Mouse (Mus musculus) cerebellum, adult 11-12 months (tissue): Measurements from ENCODE around the gene Pfn1.

Source experiments
- DNase-seq: peaks from one replicate; pipeline ENCODE4 v3.0.0; 2022

Pfn1 gene

DNA sequence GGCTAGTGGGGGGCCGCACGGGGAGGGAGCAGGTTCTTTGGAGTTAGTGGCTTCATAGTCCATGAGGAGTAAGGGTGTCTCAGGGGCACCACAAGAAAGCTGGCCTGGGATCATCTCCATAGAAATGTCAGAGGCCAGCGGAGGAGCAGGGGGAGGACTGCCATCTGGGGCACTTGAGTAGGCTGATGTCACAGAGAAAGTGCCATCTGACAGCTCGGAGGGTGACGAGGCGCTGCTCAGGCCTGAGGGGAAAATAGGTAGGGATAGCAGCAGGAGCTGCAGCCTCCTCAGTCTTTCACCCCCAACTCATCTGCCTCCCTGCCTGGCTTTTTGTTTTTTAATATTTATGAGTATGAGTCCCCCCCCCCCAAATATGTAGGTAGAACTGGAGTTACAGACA, 19.6 kb upstream of the Pfn1 start:
- no peak for DNase-seq

DNA sequence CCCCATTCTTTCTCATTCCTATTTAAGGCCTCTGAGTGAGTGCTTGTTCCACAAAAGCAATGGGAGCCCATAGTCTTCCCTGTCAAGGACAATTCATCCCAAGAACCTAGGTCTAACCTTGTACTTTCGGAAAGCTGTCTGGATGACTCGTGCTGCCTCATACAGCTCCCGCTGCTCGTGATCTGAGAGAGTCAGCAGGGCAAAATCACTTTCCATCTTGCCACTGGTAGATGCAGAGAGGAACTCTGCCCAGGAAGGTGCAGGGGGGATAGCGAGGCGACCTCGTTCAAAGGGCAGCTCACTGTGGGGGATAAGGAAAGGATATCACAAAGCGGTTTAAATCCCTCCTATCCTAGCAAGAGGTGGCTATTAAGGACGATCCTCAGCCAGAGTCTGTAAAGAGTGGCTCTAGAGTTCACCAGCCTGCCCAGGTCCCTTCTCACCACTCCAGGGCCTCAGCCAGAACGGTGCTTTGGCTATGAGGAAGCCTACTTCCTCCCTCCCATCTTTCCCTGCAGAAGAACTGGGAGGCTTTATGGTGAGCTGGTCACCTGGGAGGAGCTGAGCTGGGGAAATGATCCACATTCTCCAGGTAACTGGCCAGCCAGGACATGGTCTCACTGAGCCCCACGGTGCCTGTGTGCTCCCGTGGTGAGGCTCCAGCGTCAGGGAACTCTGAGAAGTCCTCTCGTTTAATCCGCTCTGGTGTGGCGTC, 17.0 kb upstream of the Pfn1 start:
- no peak for DNase-seq

DNA sequence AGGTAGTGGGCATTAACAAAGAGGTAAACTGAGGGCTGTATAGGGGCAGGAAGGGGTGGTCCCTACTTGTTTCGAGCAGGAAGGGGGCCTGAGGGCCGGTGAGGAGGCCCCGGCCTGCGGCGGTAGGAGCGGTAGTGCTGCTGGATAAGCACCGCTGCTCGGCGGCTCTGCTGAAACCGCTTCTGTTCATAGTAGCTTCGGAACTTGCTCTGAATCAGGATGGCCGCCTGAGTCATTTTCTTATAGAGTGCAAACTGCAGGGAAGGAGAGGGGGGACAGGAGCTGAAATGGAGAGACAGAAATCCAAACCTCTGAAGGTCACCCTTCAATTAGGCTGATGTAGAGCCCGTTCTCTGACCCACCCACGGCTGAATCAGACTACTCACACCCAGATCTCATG, 16.0 kb upstream of the Pfn1 start:
- no peak for DNase-seq

DNA sequence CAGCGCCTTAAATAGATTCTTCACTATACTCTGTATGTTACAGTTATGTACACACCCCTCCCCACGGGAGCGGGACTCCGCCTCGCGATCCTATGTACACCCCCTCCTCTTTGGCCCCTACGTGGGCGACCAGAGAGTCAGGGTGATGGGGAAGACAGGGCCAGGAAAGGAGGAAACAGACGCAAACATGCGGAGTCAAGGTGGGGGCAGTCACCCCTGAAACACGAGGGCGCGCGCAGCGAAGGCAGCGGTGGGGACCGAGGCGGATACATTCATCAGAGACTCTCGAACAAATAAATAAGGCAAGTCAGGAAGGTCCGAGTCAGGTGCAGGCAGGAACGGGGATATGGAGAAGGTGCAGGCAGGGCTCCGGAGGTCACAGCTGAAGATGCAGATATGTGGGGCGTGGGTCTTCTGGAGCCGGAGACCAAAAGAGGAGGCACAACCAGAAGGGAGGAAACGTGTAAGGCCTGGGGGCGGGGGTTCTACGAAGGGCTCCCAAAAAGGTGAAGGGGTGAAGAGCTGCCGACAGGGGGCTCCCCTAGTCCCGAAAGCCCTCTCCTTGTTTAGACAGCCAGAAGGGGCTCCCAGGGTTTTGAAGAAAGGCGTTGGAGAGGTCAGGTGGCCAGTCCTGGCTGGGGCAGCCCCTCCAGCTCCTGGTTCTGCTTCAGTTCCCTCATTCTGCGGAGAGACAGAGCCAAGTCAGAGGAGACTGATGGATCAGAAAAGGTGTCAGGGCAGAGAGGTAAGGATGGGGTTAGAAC, 15.3 kb upstream of the Pfn1 start:
- peak; percentile 83 for DNase-seq

DNA sequence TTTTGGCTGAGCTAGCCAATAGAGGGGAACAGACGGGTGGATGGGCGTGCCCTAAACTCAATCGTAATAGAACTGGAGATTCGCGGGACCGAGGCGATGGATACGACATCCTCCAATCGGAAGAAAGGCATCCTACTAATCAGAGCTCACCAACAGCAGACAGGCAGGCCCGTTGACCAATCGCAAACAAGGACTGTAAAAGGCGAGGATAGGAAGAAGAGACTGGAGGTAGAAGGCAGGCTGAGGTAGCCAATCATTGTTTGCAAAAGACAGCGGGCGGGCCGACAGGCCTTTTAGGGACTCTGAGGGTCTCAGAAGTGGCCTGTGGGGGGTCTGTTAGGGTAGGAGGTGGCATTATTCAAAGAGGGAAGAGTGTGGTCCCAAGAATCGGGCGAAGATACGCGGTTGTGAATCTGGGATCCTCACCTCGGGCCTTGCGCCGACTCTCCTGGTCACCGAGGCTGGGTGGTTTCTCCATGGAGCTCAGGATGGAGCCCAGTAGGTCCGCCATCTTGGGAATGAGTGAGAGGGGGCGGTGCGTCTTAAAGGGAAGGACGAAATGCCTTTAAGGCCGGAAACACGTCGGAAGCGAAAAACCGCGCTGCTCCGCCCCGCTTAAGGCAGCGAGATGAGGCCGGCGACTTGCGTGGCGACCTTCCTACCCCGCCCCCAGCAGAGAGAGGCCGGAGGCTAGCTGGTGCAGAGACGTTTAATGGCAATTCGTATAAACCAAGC, 14.5 kb upstream of the Pfn1 start, which contains the start of gene Spag7:
TSS of gene Spag7 (minus strand) at position 646 of the 735 bp plus-strand sequence.
- DNase-seq, result peak; percentile 99

DNA sequence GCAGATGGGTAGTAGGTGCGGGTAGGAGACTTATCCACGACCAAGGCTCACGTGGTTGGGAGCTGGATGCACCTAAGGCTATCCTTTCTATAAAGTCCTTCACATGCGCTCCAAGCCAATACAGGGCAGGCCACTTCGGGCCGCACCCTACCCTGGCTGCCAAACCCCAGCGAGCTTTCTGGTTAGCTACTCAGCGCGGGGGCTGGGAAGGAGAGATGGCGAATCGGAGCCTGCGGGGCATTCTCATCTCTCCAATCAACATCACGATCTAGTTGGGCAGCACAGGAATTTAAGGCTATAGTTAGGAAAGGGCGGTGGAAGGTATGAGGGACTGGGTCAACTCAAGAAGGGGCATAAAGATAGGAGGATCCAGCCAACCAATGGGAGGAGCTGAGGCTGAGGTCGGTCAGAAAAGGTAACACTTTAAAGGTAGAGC, 13.9 kb upstream of the Pfn1 start:
- no peak for DNase-seq

DNA sequence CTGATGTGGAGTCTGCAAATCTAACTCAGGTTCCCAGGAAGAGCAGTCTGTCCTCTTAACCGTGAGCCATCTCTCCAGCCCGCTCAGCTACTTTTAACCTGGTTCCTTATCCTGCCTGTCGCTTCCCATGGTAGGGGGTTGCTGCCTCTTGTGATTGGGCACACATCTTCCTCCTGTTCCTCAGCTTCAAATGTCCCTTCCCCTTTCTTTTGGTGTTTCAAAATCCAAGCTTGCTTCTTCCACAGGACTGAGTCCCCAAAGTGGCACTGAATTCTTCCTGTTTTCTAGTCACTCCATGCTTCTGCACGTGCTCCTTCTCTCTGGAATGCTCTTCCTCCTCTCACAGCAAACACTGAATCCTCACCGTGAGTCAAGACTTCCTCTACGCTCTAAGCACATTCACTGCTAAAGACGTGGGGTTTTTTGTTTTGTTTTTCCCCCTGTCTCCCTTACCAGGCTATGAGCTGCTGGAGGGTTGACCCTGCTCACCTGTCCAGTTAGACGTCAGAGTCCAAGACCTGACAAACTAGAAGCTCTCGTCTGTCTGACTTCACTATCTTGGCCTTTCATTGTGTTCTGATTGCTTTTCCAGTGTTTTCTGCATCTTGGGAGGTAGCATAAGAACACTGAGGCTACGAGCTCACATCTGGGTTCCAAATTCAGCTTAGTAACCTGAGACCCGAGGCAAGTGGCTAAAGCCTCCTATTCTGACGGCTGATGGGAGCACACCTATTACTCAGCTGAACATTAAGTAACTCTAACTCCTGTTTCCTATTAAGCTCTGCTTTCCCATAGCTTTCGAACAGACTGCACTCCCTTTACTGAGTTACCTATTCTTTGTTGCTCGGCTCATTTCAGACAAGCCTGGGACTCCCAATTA, 13.1 kb upstream of the Pfn1 start:
- no peak for DNase-seq

DNA sequence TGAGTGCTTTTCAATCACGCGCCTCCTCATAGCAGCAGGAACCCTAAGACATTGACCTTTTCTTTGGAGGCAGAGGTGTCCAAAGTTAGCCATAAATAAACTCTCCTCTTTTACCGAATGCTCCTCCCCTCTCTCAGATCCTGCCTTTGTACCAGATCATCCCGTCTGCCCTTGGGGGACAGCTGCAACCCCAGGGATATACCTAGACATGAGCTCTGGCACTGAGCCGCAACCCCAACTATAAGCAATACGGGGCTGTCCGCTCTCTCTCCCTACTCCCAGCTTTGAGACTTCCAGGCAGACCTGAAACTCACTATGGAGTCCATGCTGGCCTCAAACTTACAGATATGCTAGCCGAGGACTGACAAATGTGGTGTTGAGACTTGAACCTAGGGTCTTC, 12.2 kb upstream of the Pfn1 start:
- no peak for DNase-seq

DNA sequence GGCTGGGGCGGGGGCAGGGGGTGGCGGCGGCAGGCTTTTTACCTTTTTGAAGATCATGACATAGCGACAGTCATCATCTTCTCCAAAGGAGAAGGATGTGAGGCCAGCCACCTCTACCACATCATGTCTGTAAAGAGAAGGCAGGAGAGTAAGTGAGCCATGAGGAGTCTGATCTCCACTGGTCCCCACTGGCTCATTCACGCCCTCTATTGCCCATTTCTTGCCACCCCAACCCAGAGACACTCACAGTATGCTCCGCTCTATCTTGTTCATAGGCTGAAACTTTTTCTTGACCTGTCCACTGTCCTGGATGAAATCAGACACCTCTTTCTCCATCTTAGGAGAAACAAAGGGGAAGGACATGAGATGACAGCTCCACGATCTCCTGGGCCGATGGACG, 10.3 kb upstream of the Pfn1 start:
- DNase-seq, result no peak

DNA sequence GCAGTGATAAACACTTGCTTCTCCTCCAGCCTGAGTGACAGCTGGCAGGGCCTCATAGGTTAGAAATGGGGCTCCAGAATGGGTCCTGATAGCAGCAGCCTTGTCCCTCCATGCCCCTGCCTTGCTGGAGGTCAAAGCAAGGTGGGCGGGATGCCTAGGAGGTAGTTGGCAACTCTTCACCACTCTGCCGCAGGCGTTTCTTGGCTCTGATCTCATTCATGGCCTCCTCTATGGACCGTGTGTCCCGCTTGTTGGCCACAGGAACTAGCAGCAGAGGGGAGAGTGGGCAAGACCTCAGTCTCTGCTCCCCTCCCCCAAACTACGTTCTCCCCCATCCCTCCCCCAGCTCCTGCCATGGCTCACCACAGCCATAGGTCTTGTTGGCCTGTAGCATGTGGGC, 9.5 kb upstream of the Pfn1 start:
- no peak for DNase-seq

DNA sequence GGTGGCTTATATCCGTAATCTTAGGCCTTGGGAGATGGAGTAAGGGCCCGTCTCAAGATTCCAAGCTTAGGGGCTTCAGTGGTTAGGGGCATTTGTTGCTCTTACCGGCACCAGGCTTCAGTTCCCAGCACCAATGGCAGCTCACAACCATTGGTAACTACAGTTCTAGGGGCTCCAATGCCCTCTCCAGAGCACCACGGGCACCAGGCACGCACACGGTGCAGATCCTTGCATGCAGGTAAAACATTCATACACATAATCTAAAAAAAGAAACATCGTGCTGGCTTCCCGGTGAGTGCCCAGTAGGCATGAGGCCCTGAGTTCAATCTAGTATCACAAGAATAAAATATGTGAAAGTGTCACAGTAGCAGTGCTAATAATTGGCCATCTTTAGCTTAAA, 8.7 kb upstream of the Pfn1 start:
- no peak for DNase-seq

DNA sequence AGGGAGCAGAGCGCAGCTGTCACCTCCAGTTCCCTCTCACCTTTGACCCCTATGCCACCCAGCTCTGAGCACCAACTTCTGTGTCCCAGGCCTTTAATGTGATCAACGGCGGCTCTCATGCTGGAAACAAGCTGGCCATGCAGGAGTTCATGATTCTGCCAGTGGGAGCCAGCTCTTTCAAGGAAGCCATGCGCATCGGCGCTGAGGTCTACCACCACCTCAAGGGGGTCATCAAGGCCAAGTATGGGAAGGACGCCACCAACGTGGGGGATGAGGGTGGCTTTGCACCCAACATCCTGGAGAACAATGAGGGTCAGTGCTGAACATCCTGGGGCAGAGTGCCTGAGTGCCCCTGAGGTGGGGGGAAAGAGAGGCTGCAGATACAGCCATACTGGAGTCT, 6.1 kb upstream of the Pfn1 start:
- DNase-seq, result peak; percentile 35

DNA sequence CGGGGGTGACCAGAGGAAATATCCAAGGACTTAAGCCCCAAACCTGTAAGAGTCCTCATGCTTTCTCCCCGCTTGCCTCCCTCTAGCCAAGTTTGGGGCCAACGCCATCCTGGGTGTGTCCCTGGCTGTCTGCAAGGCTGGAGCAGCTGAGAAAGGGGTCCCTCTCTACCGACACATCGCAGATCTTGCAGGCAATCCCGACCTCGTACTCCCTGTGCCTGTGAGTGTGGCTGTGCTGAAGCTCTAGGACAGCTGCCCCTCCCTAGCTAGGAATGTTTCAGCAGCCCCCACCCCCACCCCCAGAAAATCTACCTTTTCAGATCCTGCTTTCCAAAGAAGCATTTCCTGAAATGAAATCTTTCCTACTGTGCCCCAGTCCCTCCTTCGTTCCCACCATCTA, 4.5 kb upstream of the Pfn1 start:
- DNase-seq, result no peak

DNA sequence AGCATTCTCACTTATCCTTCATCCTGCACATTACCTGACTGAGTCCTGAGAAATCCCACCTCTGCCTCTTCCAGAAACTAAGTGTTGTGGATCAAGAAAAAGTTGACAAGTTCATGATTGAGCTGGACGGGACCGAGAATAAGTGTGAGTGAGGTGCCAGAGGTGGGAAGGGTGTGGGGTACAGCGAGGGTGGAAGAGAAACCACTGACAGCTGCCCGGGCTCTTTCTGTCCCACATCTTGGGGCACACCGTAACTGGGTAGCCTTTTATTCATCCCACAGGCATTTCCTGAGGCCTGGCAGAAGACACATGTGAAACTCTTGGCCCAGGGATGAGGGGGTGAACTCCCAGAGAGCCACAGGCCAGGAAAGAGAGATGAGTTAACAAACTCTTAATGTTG, 4.1 kb upstream of the Pfn1 start:
- DNase-seq, result peak; percentile 23

DNA sequence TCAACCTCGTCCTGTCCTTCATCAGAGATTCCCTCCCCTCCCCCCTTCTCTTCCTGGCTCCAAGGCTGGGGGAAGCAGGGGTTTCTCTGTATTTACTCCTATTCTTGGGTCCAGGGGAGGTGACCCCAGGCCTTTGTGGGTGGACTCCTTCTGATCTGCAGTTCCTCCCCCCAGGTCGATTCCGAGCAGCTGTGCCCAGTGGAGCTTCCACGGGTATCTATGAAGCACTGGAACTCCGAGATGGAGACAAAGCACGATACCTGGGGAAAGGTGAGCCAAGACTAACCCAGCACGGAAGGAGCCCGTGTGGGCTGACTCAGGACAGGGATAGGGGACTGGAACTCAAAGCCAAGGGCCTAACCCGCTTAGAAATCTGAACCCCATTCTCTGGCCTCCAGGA, 3.5 kb upstream of the Pfn1 start:
- peak; percentile 42 for DNase-seq

DNA sequence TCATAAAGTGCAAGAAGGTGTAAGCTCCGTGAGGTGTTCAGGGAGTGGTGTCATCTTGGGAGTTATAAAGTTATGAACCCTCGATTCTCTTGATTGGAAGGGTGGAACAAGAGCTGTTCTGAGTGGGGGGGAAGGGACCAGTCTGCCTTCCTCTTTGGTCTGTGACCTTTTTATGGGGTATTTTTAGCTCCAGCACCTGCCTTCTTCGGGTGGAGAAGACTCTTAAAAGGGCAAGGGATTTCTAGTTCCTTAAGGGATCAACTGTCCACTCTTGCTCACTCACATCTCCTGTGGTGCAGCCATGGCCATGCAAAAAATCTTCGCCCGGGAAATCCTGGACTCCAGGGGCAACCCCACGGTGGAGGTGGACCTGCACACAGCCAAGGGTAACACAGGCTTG, 3.1 kb upstream of the Pfn1 start:
- DNase-seq, result no peak

DNA sequence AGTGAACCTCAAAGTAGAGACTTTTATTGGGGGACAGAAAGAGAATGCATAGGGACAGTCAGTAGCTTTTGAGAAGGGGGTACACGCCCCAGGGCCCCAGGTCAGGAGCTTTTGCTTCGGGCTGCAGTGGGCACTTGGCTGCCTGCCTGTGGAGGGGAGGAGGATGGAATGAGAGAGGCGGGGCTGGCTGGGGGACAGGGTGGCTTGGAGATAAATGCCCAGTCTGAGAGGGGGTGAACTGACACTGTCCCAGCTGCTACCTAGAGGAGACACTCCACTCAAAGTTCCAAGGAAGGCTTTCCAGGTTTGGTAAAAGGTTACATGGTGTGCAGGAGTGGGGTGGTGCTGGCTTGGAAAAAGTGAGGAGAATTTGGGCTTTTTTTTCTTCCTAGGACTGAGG, 2.5 kb upstream of the Pfn1 start, which contains the start of gene Eno3:
TSS of gene Eno3 (plus strand) at position 239 of the 400 bp plus-strand sequence.
- DNase-seq, result peak; percentile 58

DNA sequence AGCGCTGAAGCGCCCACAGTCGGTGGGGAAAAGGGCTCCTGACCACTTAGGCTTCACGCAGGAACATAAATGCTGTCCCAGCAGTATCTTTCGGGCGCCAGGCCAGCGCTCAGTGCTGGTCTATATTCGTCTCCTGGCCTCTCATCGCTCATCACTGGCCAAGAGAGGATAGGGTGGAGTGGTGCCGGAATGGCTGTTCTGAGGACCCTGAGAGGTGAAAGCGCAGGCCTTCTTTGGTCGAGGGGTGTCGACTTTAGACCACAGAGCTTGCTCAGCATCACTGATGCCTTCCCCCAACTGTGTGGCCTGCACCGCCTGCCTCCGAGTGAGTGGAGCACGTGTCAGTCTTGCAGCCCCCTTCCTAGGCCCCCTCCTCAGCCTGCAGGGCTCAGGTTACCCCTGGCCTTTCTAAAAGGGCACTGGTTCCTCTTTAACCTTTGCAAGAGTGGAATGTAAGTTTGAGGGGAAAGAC, 2.0 kb upstream of the Pfn1 start:
- DNase-seq, result peak; percentile 68

DNA sequence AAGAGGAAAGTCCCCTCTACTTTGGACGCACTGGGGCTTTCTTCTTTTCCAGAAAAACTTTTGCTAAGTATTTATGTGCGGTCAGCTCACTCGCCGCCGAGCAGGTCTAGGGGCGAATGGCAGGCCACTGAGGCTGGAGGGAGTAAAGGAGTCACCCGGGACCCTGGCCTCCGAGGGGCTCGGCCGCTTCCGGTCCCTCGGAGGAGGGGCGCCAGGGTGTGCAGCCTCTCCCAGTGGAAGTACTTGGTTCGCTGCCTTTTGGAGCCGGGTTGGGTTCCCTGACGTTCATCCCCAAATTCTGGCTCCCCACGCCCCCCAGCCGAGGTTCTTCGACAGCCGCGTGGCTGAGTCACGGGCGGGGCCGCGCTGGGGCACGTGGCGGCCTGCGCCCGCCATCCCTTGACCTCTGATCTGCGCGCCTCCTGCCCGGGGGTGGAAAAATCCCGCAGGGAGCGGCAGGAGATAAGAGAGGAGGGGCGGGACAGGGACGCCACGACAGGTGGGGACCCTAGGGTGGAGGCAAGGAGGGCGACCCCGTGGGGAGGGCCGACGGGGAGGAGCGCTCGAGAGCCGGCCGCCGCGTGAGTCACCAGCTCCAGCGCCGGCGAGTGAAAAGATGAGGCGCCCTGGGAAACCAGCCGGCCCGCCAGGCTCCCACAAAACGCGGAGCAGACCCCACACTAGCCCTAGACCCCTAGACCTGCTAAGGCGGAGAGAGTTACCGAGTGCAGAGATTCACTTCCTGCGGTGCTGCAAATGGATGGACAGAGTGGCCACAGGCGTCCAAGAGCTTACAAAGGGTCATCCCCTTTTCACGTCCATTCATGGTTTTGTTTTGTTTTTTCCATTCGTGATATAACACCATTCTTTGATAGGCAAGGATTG, 1.4 kb upstream of the Pfn1 start:
- DNase-seq, result peak; percentile 68

DNA sequence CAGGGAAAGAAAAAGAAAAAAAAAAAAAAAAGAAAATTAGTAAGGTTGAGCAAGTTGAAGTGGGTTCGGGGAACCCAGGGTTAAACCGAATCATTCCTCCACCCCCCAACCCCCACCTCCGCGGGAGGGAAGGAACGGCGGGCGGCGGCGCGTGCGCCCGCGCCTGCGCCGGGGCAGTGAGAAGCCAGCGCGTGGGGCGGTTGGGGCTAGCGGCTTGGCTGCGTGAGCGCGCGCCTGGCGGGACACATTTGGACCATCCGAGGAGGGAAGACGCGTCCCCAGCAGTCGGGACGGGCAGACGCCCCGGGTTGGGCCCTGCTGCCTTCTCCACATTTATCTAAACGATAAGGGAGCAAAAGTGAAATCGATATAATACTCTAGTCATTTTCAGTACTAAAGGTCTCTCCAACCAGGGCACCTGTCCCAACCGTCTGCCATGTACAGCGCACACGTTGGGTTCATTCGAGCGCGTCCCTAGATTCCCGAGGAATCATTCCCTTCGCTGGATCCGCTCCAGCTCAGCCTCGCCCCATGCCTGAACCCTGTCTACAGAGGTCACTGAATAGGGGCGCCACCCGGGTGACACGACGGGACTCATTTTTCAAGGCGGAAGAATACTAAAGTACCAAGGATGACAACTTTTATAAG, 603 bp upstream of the Pfn1 start:
- peak; percentile 86 for DNase-seq
